Mouse (Mus musculus) olfactory bulb, adult 2 months (tissue): Measurements from ENCODE around the gene Tank.

Experiments used
- CTCF ChIP-seq: fragments of 200-500 bp; IDR thresholded peaks from 2 replicates; pipeline ENCODE4 v1.5.1; 2012; ENCODE audit warnings: low read depth, mild to moderate bottlenecking, low read length, moderate library complexity; ENCODE audit not compliant: insufficient read depth
- POLR2A ChIP-seq: fragments of 200-500 bp; IDR thresholded peaks from 2 replicates; pipeline ENCODE4 v1.6.1; 2012; ENCODE audit warnings: mild to moderate bottlenecking, low read depth, low read length, moderate library complexity; ENCODE audit not compliant: insufficient read depth

GRCm38 (mm10) chr2:61662833-61663232 lies 84.4 kb downstream of the Tank start:
- TF ChIP-seq CTCF (no peak), POLR2A (no peak)
